In genomic region chr2:32876490-32877302, GRCm38 (mm10) we compare ENCODE assay signal across 8 mouse cellular contexts. TPM values are rescaled to one million over a fixed set of nuclear protein-coding genes. Genes with fewer than 3 reads are reported as not detected.
A peak's percentile ranks its signal among the peaks of the same experiment; 100 is the strongest.
DNase-seq lines count a peak whose midpoint lies in the region; ATAC-seq and TF ChIP-seq lines count a peak whose summit lies in the region.

No protein-coding gene starts in this region.

- peak overlapping the region; percentile 92 for H3K4me2 ChIP-seq in heart, embryonic 11.5 days
- H3K4me2 ChIP-seq in heart, postnatal 0 days (ENCODE audit: low read depth, low read length), result peak overlapping the region; percentile 92
- peak overlapping the region; percentile 88 for H3K4me2 ChIP-seq in lung, postnatal 0 days (replicated peaks; ENCODE audit: low read depth, low read length)

- DNase-seq in heart, adult 9 months (ENCODE audit: low spot score in 2 of 2), result no peak
- DNase-seq in heart, postnatal 0 days (ENCODE audit: low spot score), result no peak
- DNase-seq in lung, postnatal 0 days (ENCODE audit: low spot score), result peak; percentile 51
- DNase-seq in natural killer cell, adult 2 months (ENCODE audit: low spot score in 2 of 2), result no peak
- DNase-seq in gastrocnemius, adult 8-10 months (ENCODE audit: low spot score in 2 of 2), result no peak
- no peak for DNase-seq in layer of hippocampus, adult 9-11 months

- H3K4me3 ChIP-seq in heart, embryonic 11.5 days (ENCODE audit: low read depth, low read length), result peak overlapping the region; percentile 76
- peak overlapping the region; percentile 59 for H3K4me3 ChIP-seq in bone marrow, adult 2 months (replicated peaks; ENCODE audit: control insufficient read depth, low read depth, low read length)
- peak overlapping the region; percentile 74 for H3K4me3 ChIP-seq in heart, postnatal 0 days (ENCODE audit: low read depth, low read length)
- peak overlapping the region; percentile 91 for H3K4me3 ChIP-seq in lung, postnatal 0 days (ENCODE audit: low read depth, low read length)

- H3K27me3 ChIP-seq in heart, embryonic 11.5 days (ENCODE audit: control insufficient read depth, insufficient read depth, low read length), result no peaks in the 10 kb centered on the region
- H3K27me3 ChIP-seq in heart, postnatal 0 days (ENCODE audit: control insufficient read depth, insufficient read depth, low read length), result no peaks in the 10 kb centered on the region
- H3K27me3 ChIP-seq in lung, postnatal 0 days (replicated peaks; ENCODE audit: insufficient read depth, low read length), result no peaks in the 10 kb centered on the region

- H3K36me3 ChIP-seq in heart, embryonic 11.5 days (ENCODE audit: control insufficient read depth, insufficient read depth, low read length), result no peaks in the 10 kb centered on the region
- H3K36me3 ChIP-seq in heart, postnatal 0 days (replicated peaks; ENCODE audit: control insufficient read depth, insufficient read depth, low read length), result no peaks in the 10 kb centered on the region; the same call in 1 of the 2 replicates
- no peaks in the 10 kb centered on the region for H3K36me3 ChIP-seq in lung, postnatal 0 days (ENCODE audit: insufficient read depth, low read length)

- no peak for TF ChIP-seq POLR2A in bone marrow, adult 2 months (IDR thresholded peaks at IDR 0.05; ENCODE audit: borderline replicate concordance, control insufficient read depth, low read depth, low read length)

- H3K9me3 ChIP-seq in heart, embryonic 11.5 days (replicated peaks; ENCODE audit: control insufficient read depth, low read length), result no peaks in the 10 kb centered on the region
- no peaks in the 10 kb centered on the region for H3K9me3 ChIP-seq in heart, postnatal 0 days (replicated peaks; ENCODE audit: control insufficient read depth, low read length)
- no peaks in the 10 kb centered on the region for H3K9me3 ChIP-seq in lung, postnatal 0 days (ENCODE audit: low read length)

- no peak; the same call in 1 of the 2 replicates for ATAC-seq in heart, embryonic 11.5 days (replicated peaks; ENCODE audit: insufficient number of reproducible peaks, low FRiP score, low TSS enrichment)
- no peak for ATAC-seq in heart, postnatal 0 days (ENCODE audit: insufficient read depth, low read depth)
- ATAC-seq in lung, postnatal 0 days, result no peak

- peak overlapping the region; percentile 90 for H3K9ac ChIP-seq in heart, embryonic 11.5 days (ENCODE audit: low read depth, low read length)
- H3K9ac ChIP-seq in heart, postnatal 0 days (replicated peaks; ENCODE audit: low read depth, low read length), result peak overlapping the region; percentile 85
- peak overlapping the region; percentile 93 for H3K9ac ChIP-seq in lung, postnatal 0 days (replicated peaks; ENCODE audit: low read depth)

- 2% methylated on average over 20 of the region's 20 CpGs for WGBS in heart, embryonic 11.5 days (ENCODE audit: insufficient replicate concordance)
- WGBS in bone marrow, adult 2 months, result 7% methylated on average over 20 of the region's 20 CpGs
- 3% methylated on average over 20 of the region's 20 CpGs for WGBS in heart, postnatal 0 days
- WGBS in lung, postnatal 0 days, result 1% methylated on average over 20 of the region's 20 CpGs

- TF ChIP-seq EP300 in heart, postnatal 0 days (IDR thresholded peaks at IDR 0.05; ENCODE audit: low read depth), result no peak
- no peak for TF ChIP-seq EP300 in lung, postnatal 0 days (IDR thresholded peaks at IDR 0.05)

- no peak for TF ChIP-seq CTCF in bone marrow, adult 2 months (IDR thresholded peaks at IDR 0.05; ENCODE audit: control insufficient read depth, insufficient read depth, low read length)
- no peak for TF ChIP-seq CTCF in heart, postnatal 0 days (IDR thresholded peaks at IDR 0.05; ENCODE audit: low read depth)
- no peak for TF ChIP-seq CTCF in lung, postnatal 0 days (IDR thresholded peaks at IDR 0.05)

- peak overlapping the region; percentile 94 for H3K27ac ChIP-seq in heart, embryonic 11.5 days (ENCODE audit: low read depth, low read length)
- H3K27ac ChIP-seq in bone marrow, adult 2 months (ENCODE audit: control insufficient read depth, insufficient read depth, low read depth, low read length, poor library complexity), result peak overlapping the region; percentile 22; the same call in 1 of the 2 replicates
- peak overlapping the region; percentile 93 for H3K27ac ChIP-seq in heart, postnatal 0 days (ENCODE audit: low read depth)
- peak overlapping the region; percentile 96 for H3K27ac ChIP-seq in lung, postnatal 0 days (ENCODE audit: low read length)

- H3K4me1 ChIP-seq in heart, embryonic 11.5 days (ENCODE audit: control insufficient read depth, insufficient read depth, low read length), result peaks cover 64% of the 10 kb centered on the region
- H3K4me1 ChIP-seq in bone marrow, adult 2 months (ENCODE audit: control insufficient read depth, insufficient read depth, low read length), result peaks cover 2% of the 10 kb centered on the region
- peaks cover 49% of the 10 kb centered on the region for H3K4me1 ChIP-seq in heart, postnatal 0 days (ENCODE audit: control insufficient read depth, insufficient read depth)
- H3K4me1 ChIP-seq in lung, postnatal 0 days (ENCODE audit: insufficient read depth, low read depth, low read length), result peaks cover 42% of the 10 kb centered on the region

RNA-seq across cellular contexts. Expression of gene Fam129b, which starts 0.8 kb away (rescaled TPM):
- 21.5 and 24.2 TPM in 2 replicates for polyA plus RNA-seq in heart, embryonic 11.5 days (2014; fragmentation: Nextera tagmentation; extraction: Ambion mirVana)
- 2.1 and 9.9 TPM in 2 replicates for polyA plus RNA-seq in bone marrow, adult 2 months (2011; ENCODE audit: insufficient read depth, insufficient read length, low replicate concordance, missing spikeins)
- 59.6 and 60.1 TPM in 2 replicates for total RNA-seq in heart, postnatal 0 days (2014; rRNA removed; ENCODE audit: low replicate concordance)
- 25.2 and 25.3 TPM in 2 replicates for polyA plus RNA-seq in heart, postnatal 0 days (2015; fragmentation: Nextera tagmentation; extraction: Ambion mirVana)
- 121 and 150 TPM in 2 replicates for polyA plus RNA-seq in lung, postnatal 0 days (2015; fragmentation: Nextera tagmentation; extraction: Ambion mirVana)
- total RNA-seq in gastrocnemius, adult 8-10 months (2022), result 1 to 10 TPM; 3.8 to 6.3 (median 5.4) TPM

RNA-seq across cellular contexts. Expression of gene Stxbp1, which starts 29.7 kb away (rescaled TPM):
- polyA plus RNA-seq in heart, embryonic 11.5 days (2014; fragmentation: Nextera tagmentation; extraction: Ambion mirVana), result 20.6 and 26.1 TPM in 2 replicates
- 2.5 and 3.2 TPM in 2 replicates for polyA plus RNA-seq in bone marrow, adult 2 months (2011; ENCODE audit: insufficient read depth, insufficient read length, low replicate concordance, missing spikeins)
- total RNA-seq in heart, postnatal 0 days (2014; rRNA removed; ENCODE audit: low replicate concordance), result 12.6 and 46.0 TPM in 2 replicates
- polyA plus RNA-seq in heart, postnatal 0 days (2015; fragmentation: Nextera tagmentation; extraction: Ambion mirVana), result 20.9 and 23.5 TPM in 2 replicates
- polyA plus RNA-seq in lung, postnatal 0 days (2015; fragmentation: Nextera tagmentation; extraction: Ambion mirVana), result 22.2 and 22.4 TPM in 2 replicates
- total RNA-seq in gastrocnemius, adult 8-10 months (2022), result 1 to 10 TPM; 2.0 to 2.6 (median 2.1) TPM

Comparison
In these comparisons a context has a peak if more than half of its experiments do, and no peak if none do; other contexts are left out.
1. H3K27ac ChIP-seq: peak in every context shown above with its lines; median percentile 96 in lung, postnatal 0 days; 94 in heart, embryonic 11.5 days; 93 in heart, postnatal 0 days; 22 in bone marrow, adult 2 months.